Comparison of ENCODE assay signal across 8 mouse cellular contexts in genomic region chr8:105374513-105374966, GRCm38 (mm10). TPM values are rescaled to one million over a fixed set of nuclear protein-coding genes. Genes with fewer than 3 reads are reported as not detected.
DNase-seq lines count a peak whose midpoint lies in the region; ATAC-seq and TF ChIP-seq lines count a peak whose summit lies in the region.

No protein-coding gene starts in this region.

- H3K36me3 ChIP-seq in kidney, embryonic 15.5 days = no peaks in the 10 kb centered on the region
- H3K36me3 ChIP-seq in forebrain, embryonic 15.5 days = no peaks in the 10 kb centered on the region
- peaks cover 8% of the 10 kb centered on the region; the same call in 1 of the 2 replicates for H3K36me3 ChIP-seq in limb, embryonic 12.5 days
- H3K36me3 ChIP-seq in midbrain, embryonic 12.5 days = no peaks in the 10 kb centered on the region

- no peak overlapping the region for H3K9ac ChIP-seq in kidney, embryonic 15.5 days
- 0 out of 2 replicates have a peak overlapping the region, but pooled peaks have one; percentile 8 for H3K9ac ChIP-seq in forebrain, embryonic 15.5 days (replicated peaks)
- no peak overlapping the region; the same call in 1 of the 2 replicates for H3K9ac ChIP-seq in limb, embryonic 12.5 days (replicated peaks)
- H3K9ac ChIP-seq in midbrain, embryonic 12.5 days (replicated peaks) = no peak overlapping the region

- no peak for TF ChIP-seq POLR2A in bone marrow, adult 2 months (IDR thresholded peaks at IDR 0.05; ENCODE audit: borderline replicate concordance, control insufficient read depth, low read depth, low read length)

- H3K27me3 ChIP-seq in kidney, embryonic 15.5 days = no peaks in the 10 kb centered on the region
- H3K27me3 ChIP-seq in forebrain, embryonic 15.5 days = no peaks in the 10 kb centered on the region
- H3K27me3 ChIP-seq in limb, embryonic 12.5 days = no peaks in the 10 kb centered on the region; the same call in 1 of the 2 replicates
- H3K27me3 ChIP-seq in midbrain, embryonic 12.5 days = peaks cover 16% of the 10 kb centered on the region

- H3K4me1 ChIP-seq in kidney, embryonic 15.5 days = peaks cover 23% of the 10 kb centered on the region
- H3K4me1 ChIP-seq in bone marrow, adult 2 months (ENCODE audit: control insufficient read depth, insufficient read depth, low read length) = no peaks in the 10 kb centered on the region
- peaks cover 9% of the 10 kb centered on the region; the same call in 1 of the 2 replicates for H3K4me1 ChIP-seq in forebrain, embryonic 15.5 days
- H3K4me1 ChIP-seq in limb, embryonic 12.5 days (replicated peaks) = peaks cover 13% of the 10 kb centered on the region
- H3K4me1 ChIP-seq in midbrain, embryonic 12.5 days = peaks cover 9% of the 10 kb centered on the region; the same call in 1 of the 2 replicates

- peak; percentile 51; the same call in 1 of the 2 replicates for TF ChIP-seq CTCF in bone marrow, adult 2 months (IDR thresholded peaks at IDR 0.05; ENCODE audit: control insufficient read depth, insufficient read depth, low read length)

- 0 out of 2 replicates have a peak, but pooled peaks have one; percentile 34 for ATAC-seq in kidney, embryonic 15.5 days (replicated peaks; ENCODE audit: low FRiP score)
- ATAC-seq in forebrain, embryonic 15.5 days (replicated peaks) = 0 out of 2 replicates have a peak, but pooled peaks have one; percentile 26
- no peak for ATAC-seq in limb, embryonic 12.5 days (ENCODE audit: insufficient number of reproducible peaks, insufficient read depth, low FRiP score, low TSS enrichment, low read depth)
- no peak; the same call in 1 of the 2 replicates for ATAC-seq in midbrain, embryonic 12.5 days (ENCODE audit: low FRiP score, low read depth)

- peak overlapping the region; percentile 55 for H3K4me2 ChIP-seq in kidney, embryonic 15.5 days
- H3K4me2 ChIP-seq in forebrain, embryonic 15.5 days (replicated peaks) = peak overlapping the region; percentile 31; the same call in 1 of the 2 replicates
- peak overlapping the region; percentile 55 for H3K4me2 ChIP-seq in limb, embryonic 12.5 days
- H3K4me2 ChIP-seq in midbrain, embryonic 12.5 days (replicated peaks) = peak overlapping the region; percentile 48

- H3K4me3 ChIP-seq in kidney, embryonic 15.5 days (replicated peaks) = peak overlapping the region; percentile 26
- no peak overlapping the region for H3K4me3 ChIP-seq in bone marrow, adult 2 months (replicated peaks; ENCODE audit: control insufficient read depth, low read depth, low read length)
- H3K4me3 ChIP-seq in forebrain, embryonic 15.5 days = peak overlapping the region; percentile 17
- H3K4me3 ChIP-seq in limb, embryonic 12.5 days (replicated peaks) = peak overlapping the region; percentile 27
- peak overlapping the region; percentile 21 for H3K4me3 ChIP-seq in midbrain, embryonic 12.5 days

- no peaks in the 10 kb centered on the region for H3K9me3 ChIP-seq in kidney, embryonic 15.5 days (replicated peaks)
- H3K9me3 ChIP-seq in forebrain, embryonic 15.5 days = peaks cover 2% of the 10 kb centered on the region; the same call in 1 of the 2 replicates
- H3K9me3 ChIP-seq in limb, embryonic 12.5 days = peaks cover 4% of the 10 kb centered on the region; the same call in 1 of the 2 replicates
- H3K9me3 ChIP-seq in midbrain, embryonic 12.5 days = no peaks in the 10 kb centered on the region

- no peak for DNase-seq in kidney, postnatal 25 days
- DNase-seq in urinary bladder, postnatal 14 days (ENCODE audit: low spot score) = no peak
- DNase-seq in urinary bladder, adult 2 months (ENCODE audit: low spot score) = no peak

- WGBS in kidney, embryonic 15.5 days = 29% methylated on average over 33 of the region's 33 CpGs
- 56% methylated on average over 33 of the region's 33 CpGs for WGBS in bone marrow, adult 2 months
- WGBS in forebrain, embryonic 15.5 days = 26% methylated on average over 33 of the region's 33 CpGs
- WGBS in limb, embryonic 12.5 days = 30% methylated on average over 33 of the region's 33 CpGs
- 24% methylated on average over 33 of the region's 33 CpGs for WGBS in midbrain, embryonic 12.5 days

- no peak overlapping the region for H3K27ac ChIP-seq in kidney, embryonic 15.5 days
- H3K27ac ChIP-seq in bone marrow, adult 2 months (ENCODE audit: control insufficient read depth, insufficient read depth, low read depth, low read length, poor library complexity) = no peak overlapping the region; the same call in 1 of the 2 replicates
- H3K27ac ChIP-seq in forebrain, embryonic 15.5 days (replicated peaks) = no peak overlapping the region
- H3K27ac ChIP-seq in limb, embryonic 12.5 days = no peak overlapping the region
- H3K27ac ChIP-seq in midbrain, embryonic 12.5 days (replicated peaks) = no peak overlapping the region

RNA-seq across cellular contexts. Expression of gene Plekhg4, which starts 1.5 kb away (rescaled TPM):
- 0.39 and 0.50 TPM in 2 replicates for polyA plus RNA-seq in kidney, embryonic 15.5 days (2015; fragmentation: Nextera tagmentation; extraction: Ambion mirVana)
- polyA plus RNA-seq in bone marrow, adult 2 months (2011; ENCODE audit: insufficient read depth, insufficient read length, low replicate concordance, missing spikeins) = not detected in 2 replicates
- 1.1 and 1.7 TPM in 2 replicates for polyA plus RNA-seq in forebrain, embryonic 15.5 days (2015; fragmentation: Nextera tagmentation; extraction: Ambion mirVana)
- 0.72 and 0.80 TPM in 2 replicates for polyA plus RNA-seq in limb, embryonic 12.5 days (2016; fragmentation: Nextera tagmentation; extraction: Ambion mirVana)
- polyA plus RNA-seq in midbrain, embryonic 12.5 days (2016; fragmentation: Nextera tagmentation; extraction: Ambion mirVana) = 0.68 and 0.92 TPM in 2 replicates
- 0.25 and 0.50 TPM in 2 replicates for polyA plus RNA-seq in urinary bladder, adult 2 months (2012; rRNA removed)

RNA-seq across cellular contexts. Expression of gene Slc9a5, which starts 25.9 kb away (rescaled TPM):
- 2.5 and 2.9 TPM in 2 replicates for polyA plus RNA-seq in kidney, embryonic 15.5 days (2015; fragmentation: Nextera tagmentation; extraction: Ambion mirVana)
- 3.7 and 7.8 TPM in 2 replicates for polyA plus RNA-seq in bone marrow, adult 2 months (2011; ENCODE audit: insufficient read depth, insufficient read length, low replicate concordance, missing spikeins)
- polyA plus RNA-seq in forebrain, embryonic 15.5 days (2015; fragmentation: Nextera tagmentation; extraction: Ambion mirVana) = 6.9 and 7.9 TPM in 2 replicates
- polyA plus RNA-seq in limb, embryonic 12.5 days (2016; fragmentation: Nextera tagmentation; extraction: Ambion mirVana) = 7.0 and 7.6 TPM in 2 replicates
- polyA plus RNA-seq in midbrain, embryonic 12.5 days (2016; fragmentation: Nextera tagmentation; extraction: Ambion mirVana) = 4.6 and 5.4 TPM in 2 replicates
- 2.6 and 3.4 TPM in 2 replicates for polyA plus RNA-seq in urinary bladder, adult 2 months (2012; rRNA removed)

RNA-seq across cellular contexts. Expression of gene Fhod1, which starts 26.8 kb away (rescaled TPM):
- 3.5 TPM in 2 replicates for polyA plus RNA-seq in kidney, embryonic 15.5 days (2015; fragmentation: Nextera tagmentation; extraction: Ambion mirVana)
- 24.6 and 66.3 TPM in 2 replicates for polyA plus RNA-seq in bone marrow, adult 2 months (2011; ENCODE audit: insufficient read depth, insufficient read length, low replicate concordance, missing spikeins)
- polyA plus RNA-seq in forebrain, embryonic 15.5 days (2015; fragmentation: Nextera tagmentation; extraction: Ambion mirVana) = 0.34 and 0.48 TPM in 2 replicates
- polyA plus RNA-seq in limb, embryonic 12.5 days (2016; fragmentation: Nextera tagmentation; extraction: Ambion mirVana) = 1.6 and 2.3 TPM in 2 replicates
- polyA plus RNA-seq in midbrain, embryonic 12.5 days (2016; fragmentation: Nextera tagmentation; extraction: Ambion mirVana) = 1.1 and 2.0 TPM in 2 replicates
- polyA plus RNA-seq in urinary bladder, adult 2 months (2012; rRNA removed) = 17.0 and 18.4 TPM in 2 replicates

RNA-seq across cellular contexts. Expression of gene Kctd19, which starts 38.8 kb away (rescaled TPM):
- not detected in 2 replicates for polyA plus RNA-seq in kidney, embryonic 15.5 days (2015; fragmentation: Nextera tagmentation; extraction: Ambion mirVana)
- not detected in 2 replicates for polyA plus RNA-seq in bone marrow, adult 2 months (2011; ENCODE audit: insufficient read depth, insufficient read length, low replicate concordance, missing spikeins)
- 0.10 TPM in 1 of 2 replicates, not detected in the other for polyA plus RNA-seq in forebrain, embryonic 15.5 days (2015; fragmentation: Nextera tagmentation; extraction: Ambion mirVana)
- not detected in 2 replicates for polyA plus RNA-seq in limb, embryonic 12.5 days (2016; fragmentation: Nextera tagmentation; extraction: Ambion mirVana)
- polyA plus RNA-seq in midbrain, embryonic 12.5 days (2016; fragmentation: Nextera tagmentation; extraction: Ambion mirVana) = not detected in 2 replicates
- polyA plus RNA-seq in urinary bladder, adult 2 months (2012; rRNA removed) = 0.06 and 0.10 TPM in 2 replicates

RNA-seq across cellular contexts. Expression of gene Lrrc36, which starts 38.8 kb away (rescaled TPM):
- 0.18 and 0.22 TPM in 2 replicates for polyA plus RNA-seq in kidney, embryonic 15.5 days (2015; fragmentation: Nextera tagmentation; extraction: Ambion mirVana)
- 1.1 and 3.0 TPM in 2 replicates for polyA plus RNA-seq in bone marrow, adult 2 months (2011; ENCODE audit: insufficient read depth, insufficient read length, low replicate concordance, missing spikeins)
- 0.52 and 0.88 TPM in 2 replicates for polyA plus RNA-seq in forebrain, embryonic 15.5 days (2015; fragmentation: Nextera tagmentation; extraction: Ambion mirVana)
- 0.12 and 0.39 TPM in 2 replicates for polyA plus RNA-seq in limb, embryonic 12.5 days (2016; fragmentation: Nextera tagmentation; extraction: Ambion mirVana)
- 3.4 and 3.6 TPM in 2 replicates for polyA plus RNA-seq in midbrain, embryonic 12.5 days (2016; fragmentation: Nextera tagmentation; extraction: Ambion mirVana)
- polyA plus RNA-seq in urinary bladder, adult 2 months (2012; rRNA removed) = 0.48 and 0.53 TPM in 2 replicates

Comparison
In these comparisons a context has a peak if more than half of its experiments do, and no peak if none do; other contexts are left out.
1. ATAC-seq: peak in kidney, embryonic 15.5 days (single experiment) and forebrain, embryonic 15.5 days (single experiment); none in limb, embryonic 12.5 days (single experiment) and midbrain, embryonic 12.5 days (single experiment).
2. Peak in every context shown above with its lines, with median percentiles within 50 percentile points of each other: H3K4me2 ChIP-seq.